Mouse (Mus musculus): ENCODE results near the gene Wdr27.
A peak's percentile ranks its signal among the peaks of the same experiment; 100 is the strongest.
"Not testable (repeated sequence)": the region's sequence is repeated elsewhere in the genome, so short reads cannot be mapped to it uniquely, and the experiment has no call there.

Wdr27 gene

DNA sequence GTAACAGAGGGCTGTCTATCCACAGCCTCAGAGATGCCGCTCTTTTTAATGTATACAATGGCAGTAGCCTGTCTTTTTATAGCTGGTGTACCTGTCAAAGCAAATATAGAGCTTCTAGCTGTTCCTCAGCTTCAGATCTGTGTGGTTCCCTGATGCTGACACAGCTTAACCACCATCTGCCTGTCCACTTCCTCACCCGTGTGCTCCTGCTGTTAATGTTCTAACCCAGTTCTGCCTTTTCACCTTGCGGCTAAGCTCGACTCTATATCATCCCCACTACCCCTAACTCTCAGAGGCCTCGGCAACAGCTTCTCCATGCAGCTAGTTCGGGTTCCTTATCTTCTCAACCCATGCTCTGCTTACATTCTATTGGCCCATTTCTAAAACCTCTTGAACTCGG, 12.3 kb downstream of the Wdr27 start:
- DNase-seq (ENCODE audit: low spot score in 2 of 2) = no peak

DNA sequence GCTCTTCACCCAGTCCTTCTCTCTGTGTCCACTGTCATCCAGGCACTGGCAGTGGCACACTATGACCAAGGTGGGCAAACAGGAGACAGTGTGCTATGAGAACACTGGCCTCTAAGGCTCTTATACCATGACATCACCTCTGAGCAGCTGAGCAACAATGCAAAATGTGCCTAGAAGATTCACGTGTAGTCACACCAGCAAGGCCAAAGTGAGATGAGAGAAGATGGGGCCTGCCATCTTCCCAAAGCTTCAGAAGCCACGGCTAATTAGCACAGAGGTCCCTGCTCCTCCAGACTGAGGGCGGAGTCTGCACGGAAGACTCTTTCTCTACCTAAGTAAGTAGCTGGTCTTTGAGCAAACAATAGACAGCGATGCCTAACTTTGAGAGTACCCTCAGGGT, 14.3 kb downstream of the Wdr27 start:
- DNase-seq (ENCODE audit: low spot score in 2 of 2) = no peak

DNA sequence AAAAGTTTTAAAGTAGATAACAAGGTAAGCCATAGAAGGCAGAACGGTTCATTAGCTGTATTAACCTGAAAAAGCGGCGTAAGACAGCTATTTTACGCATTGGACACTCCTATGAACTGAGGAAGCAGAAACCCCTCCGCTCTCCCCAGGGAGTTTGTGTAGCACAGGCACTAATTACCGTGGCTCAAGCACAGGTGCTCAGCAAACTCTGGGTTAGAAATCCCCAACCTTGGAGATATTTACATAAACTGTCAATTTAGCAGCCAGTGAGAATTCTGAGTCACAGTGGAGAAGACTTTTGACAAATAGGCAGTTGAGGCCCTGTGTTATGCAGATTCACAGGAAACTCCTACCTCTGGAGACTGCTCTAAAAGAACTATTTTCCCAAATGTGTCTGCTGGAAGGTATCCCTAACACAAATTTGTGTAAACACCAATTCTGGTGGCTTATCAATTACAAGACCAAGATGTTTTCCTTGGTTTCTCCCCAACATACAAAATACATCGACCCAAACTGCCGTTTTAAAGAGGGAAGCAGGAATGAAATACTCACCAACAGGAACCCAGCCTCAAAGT, 15.2 kb downstream of the Wdr27 start:
- DNase-seq (ENCODE audit: low spot score in 2 of 2) = no peak

DNA sequence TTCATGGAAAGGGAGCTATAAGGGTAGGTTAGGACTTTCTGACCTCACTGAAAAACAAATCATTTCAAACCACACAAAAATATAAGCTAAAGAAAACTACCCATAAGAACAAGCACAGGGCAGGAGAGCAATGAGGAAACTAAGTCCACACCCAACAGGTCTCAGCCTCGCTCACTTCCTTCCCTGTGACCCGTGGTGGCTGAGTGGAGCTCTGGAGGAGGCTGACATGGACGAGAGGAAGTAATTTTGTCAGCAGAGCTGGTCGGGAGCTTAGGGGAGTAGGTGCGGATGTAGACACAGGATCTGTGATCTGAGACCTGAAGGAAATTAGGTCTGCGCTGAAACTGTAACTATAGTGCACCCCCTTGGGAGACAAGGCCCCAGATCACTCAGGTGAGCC, 21.4 kb downstream of the Wdr27 start:
- DNase-seq (ENCODE audit: low spot score in 2 of 2) = no peak

DNA sequence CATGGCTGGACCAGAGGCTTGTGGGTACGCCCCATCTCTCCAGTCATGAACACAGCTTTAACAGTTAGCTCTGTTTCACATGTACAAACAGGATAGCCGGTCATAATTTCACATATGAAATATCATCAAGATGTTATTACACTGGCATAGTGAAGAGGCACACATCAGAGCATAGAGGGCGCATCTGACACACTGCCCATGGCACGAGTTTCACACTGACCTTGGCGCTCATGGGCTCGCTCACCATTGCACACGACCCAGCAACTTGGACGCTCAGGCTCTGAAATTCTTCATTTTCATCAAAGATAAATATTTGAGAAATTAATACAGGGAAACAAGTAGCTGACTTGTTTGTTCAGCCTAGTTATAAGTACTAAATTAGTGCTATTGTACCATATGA, 25.1 kb downstream of the Wdr27 start:
- DNase-seq (ENCODE audit: low spot score in 2 of 2) = no peak

DNA sequence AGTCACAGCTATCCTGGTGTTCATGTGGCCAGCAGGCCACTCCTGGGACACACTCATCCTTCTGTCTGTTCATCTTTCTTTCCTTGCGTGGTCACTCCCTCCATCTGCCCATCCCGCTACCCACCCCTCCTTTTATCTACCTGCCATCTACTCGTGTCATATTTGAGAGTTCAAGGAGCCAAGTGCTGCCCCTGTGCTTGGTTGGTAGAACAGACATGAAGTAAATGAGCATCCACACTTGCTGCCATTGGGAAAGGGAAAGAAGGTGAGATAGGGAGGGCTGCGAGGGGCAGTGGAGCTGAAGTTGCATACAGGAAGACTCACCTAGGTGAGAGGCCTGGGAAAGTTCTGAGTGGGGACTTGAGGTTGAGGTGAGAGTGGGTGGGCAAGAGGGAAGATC, 28.6 kb downstream of the Wdr27 start:
- no peak for DNase-seq (ENCODE audit: low spot score in 2 of 2)

DNA sequence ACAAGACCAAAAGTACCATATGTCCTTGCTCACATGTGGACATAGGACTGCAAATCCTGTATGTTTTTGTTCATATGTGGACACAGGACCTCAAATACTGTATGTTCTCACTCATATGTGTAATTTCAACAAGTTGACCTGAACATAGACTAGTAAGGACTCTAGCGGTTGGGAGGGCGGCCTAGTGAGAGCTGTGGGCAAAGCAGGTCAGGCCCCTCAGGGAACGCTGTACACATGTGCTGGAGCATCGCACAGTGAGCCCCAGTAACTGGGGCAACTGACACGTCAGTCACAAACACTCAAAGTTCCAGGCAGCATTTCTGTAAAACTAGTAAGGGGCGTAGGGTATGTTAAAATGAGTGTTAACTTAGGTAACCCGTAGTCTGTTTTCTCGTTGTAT, 30.0 kb downstream of the Wdr27 start:
- no peak for DNase-seq (ENCODE audit: low spot score in 2 of 2)

DNA sequence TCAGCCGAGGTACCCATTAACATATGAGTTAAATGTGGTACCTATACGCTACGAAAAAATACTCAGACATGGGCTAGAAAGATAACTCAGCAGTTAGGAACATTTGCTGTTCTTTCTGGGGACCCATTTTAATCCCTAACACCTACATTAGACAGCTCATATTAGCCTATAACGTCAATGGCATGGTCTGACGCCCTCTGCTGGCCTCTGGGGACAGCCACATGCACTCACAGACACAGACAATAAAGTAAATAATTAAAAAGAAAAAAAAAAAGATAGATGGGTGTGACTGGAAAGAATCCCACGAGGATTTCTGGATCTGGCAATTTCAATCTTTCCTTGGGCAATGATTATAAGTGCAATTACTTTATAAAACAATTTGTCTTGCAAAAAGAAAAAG, 30.5 kb downstream of the Wdr27 start:
- DNase-seq (ENCODE audit: low spot score in 2 of 2) = no peak

DNA sequence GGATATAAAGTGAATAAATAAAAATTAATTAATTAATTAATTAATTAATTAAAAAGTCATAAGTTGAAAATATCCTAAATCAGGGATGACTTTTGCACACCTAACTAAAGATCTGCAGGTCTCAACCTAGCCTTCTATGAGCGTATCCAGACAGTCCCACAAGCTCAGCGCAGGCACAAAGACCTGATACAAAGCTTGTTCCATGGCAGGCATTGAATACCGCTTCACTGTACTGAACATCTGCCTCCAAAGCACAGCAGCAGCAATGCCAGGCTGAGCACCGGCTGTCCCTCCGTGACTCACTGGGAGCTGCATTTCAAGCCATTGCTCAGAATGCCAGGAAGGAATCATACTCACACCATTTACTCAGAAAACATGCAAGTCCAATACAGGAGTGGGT, 32.2 kb downstream of the Wdr27 start:
- DNase-seq (ENCODE audit: low spot score in 2 of 2) = no peak

DNA sequence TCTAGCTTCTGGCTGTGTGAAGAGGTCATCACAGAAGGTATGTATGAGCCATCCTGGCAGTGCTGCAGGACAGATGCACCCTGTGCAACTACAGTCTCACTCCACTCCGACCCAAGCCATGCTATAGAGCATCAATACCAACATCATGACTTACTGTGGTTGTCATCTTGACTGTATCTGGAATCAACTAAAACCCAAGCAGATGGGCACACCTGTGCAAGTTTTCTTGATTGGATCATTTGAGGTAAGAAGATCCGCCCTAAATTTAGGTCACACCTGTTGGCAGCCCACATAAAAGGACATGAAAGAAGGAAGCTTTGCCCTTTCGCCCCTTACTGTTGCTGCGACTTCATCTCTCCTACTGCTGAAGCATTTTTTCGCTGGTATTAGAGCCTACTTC, 33.6 kb downstream of the Wdr27 start:
- no peak for DNase-seq (ENCODE audit: low spot score in 2 of 2)

DNA sequence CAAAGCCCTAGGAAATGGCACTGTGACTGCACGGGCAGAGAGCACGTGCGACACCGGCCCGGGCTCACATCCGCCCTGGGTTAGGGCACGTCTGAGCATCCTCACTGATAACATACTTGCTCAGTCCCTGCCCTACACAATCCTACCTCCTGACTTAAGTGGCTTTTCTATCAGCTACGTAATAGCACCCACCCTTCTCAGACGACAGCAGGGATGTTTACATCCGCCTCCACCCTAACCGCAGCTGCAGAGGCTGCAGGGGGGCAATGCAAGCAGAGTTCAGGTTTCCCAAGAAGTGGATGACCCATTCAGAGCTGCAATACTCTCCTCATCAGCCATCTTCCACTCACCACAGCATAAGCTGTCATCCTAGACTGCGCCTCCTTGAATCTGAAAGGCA, 35.8 kb downstream of the Wdr27 start:
- no peak for DNase-seq (ENCODE audit: low spot score in 2 of 2)

DNA sequence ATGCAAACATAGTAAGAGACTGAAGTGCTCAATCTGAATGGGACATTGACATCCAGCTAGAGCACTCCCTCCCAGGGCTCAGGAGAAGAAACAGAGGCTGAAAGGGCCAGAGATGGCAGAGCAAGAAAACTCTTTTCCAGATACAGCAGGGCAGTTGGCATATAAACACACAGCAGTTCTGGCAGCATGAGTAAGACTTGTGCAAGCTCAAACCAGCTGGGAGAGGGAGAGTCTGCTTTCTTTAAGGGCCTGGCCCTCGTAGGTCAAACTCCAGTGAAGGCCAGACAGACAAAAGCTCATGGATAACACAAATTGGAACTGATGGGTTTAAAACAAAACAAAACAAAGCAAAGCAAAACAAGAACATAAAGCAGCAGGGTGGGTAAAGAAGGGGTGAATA, 36.3 kb downstream of the Wdr27 start:
- no peak for DNase-seq (ENCODE audit: low spot score in 2 of 2)

DNA sequence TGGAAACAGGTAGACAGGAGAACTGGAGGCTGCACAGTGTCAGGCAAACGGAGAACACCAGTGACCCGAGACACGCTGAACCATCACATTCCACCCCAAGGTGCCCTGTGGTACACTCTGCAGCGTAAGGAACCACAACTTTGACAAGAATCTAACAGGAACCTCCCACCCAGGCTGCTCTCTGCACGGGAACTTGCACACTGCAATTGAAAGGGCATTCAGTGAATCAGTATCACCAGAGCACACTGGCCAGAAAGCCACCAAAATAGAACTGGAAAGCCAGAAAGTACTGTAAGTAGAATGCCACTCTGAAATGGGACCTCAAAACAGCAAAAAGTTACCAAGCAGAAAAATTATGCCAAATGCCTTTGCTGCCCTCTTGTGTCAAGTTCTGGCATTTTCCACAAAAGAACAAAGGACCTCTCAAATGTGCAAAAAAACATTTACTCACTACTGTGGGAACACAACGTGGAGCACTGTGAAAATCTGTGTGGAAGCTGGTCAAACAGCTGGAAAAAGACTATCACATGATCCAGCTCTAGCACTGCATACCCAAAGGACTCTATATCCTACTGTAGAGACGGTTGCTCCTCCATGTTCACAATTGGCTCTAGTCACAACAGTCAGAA, 38.2 kb downstream of the Wdr27 start:
- DNase-seq (ENCODE audit: low spot score in 2 of 2) = peak; percentile 8 to 14

DNA sequence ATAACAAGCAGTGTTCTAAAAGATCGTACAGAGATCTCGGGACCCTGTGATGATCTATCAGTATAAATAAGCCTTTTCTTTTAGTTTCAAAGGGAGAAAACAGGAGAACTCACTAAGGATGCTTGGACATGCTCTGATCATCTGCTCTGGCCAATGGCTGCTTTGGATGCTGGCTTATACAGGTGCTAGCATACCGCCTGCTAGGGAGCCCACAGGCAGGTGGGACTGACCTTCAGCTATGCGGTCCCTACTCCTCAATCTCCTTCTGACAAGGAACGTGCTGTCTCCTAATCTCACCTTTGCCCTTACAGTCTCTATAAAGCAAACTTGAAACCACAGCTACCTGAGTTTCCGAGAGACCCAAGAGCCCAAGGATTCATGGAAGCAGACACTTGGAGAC, 38.8 kb downstream of the Wdr27 start:
- no peak for DNase-seq (ENCODE audit: low spot score in 2 of 2)

DNA sequence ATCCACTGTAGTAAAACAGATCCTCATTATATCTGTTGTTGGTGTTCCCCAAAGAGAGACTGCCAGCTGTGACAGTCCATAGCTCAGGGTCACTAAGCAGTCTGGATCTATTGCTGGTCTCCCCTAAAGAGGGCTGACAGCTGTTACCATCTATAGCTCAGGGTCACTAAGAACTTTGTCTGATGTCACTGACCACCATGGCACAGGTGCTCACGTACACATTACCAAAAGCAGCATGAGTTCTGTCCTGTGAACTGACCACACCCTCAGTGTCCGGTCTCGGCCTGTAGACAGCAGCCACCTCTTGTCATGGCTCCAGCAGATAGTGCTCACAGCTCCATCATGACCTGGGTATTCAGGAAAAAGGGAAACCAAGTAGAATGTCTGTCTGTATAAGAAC, 39.7 kb downstream of the Wdr27 start:
- DNase-seq (ENCODE audit: low spot score in 2 of 2) = no peak

DNA sequence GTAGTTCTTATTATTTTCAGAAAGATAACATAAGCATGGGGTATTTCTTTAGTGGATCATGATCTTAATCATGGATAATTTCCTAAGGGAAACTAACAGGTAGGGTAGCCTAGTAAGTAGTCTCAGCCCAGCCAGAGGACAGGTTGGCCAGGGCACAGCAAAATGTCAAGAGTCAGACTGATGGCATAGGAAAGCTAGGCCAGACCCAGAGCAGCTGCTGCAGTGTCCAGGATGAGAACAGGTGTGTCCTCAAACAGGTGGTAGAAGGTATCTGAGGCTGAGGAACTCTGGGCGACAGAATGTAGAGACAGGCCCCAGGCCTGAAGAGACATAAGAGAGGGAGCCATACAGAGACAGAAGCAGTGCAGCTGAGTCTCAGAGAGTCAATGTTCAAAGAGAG, 44.0 kb downstream of the Wdr27 start:
- DNase-seq (ENCODE audit: low spot score in 2 of 2) = no peak

DNA sequence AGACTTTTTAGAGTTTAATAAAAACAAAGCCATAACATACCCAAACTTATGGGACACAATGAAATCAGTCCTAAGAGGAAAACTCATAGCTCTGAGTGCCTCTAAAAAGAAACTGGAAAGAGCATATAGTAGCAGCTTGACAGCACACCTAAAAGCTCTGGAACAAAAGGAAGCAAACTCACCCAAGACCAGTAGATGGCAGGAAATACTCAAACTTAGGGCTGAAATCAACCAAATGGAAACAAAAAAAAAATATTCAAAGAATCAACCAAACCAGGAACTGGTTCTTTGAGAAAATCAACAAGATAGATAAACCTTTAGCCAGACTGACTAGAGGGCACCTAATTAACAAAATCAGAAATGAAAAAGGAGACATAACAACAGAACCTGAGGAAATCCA, 47.9 kb downstream of the Wdr27 start:
- DNase-seq (ENCODE audit: low spot score in 2 of 2) = not testable (repeated sequence)

DNA sequence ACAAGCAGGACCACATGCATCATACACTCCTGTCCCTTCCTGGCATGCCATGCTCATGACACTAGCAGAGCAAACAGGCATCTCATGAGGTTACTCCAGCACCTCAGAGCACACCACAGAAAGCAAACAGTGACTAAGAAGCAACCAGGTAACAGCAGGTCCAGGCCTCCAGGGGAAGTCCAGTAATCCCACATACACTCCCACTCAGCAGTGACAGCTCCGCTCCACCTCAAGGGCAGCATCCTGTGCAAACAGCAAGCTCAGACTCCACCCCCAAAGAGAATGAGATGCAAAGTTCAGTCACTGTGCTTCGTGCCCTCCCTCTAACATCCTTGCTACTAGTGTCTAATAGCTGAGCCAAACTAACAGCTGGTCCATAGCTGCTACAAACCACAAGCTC, 56.0 kb downstream of the Wdr27 start:
- DNase-seq (ENCODE audit: low spot score in 2 of 2) = no peak

DNA sequence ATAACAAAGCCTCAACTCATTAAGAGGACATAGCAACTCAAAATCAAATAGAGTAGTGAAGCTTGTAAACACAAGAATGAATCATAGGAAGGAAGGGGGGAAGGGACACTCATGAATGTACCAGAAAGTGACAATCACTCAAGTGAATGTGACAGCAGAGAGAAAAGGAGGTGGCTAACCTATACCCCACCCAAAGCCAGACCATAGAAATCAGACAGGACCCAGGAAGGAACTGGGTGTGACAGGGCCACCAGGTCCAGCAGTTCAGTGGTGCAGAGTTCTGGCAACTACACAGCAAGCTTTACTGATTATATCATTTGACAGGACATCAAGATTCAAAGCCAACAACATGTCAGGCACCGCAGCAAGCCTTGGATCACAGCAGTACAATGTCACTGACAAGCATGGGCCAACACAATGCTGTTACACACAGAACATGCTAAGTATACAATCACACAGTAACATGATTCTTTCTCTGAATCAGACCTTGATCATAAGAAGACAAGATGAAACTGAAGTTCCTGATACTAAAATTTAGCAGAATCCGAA, 68.2 kb downstream of the Wdr27 start:
- DNase-seq (ENCODE audit: low spot score in 2 of 2) = no peak

DNA sequence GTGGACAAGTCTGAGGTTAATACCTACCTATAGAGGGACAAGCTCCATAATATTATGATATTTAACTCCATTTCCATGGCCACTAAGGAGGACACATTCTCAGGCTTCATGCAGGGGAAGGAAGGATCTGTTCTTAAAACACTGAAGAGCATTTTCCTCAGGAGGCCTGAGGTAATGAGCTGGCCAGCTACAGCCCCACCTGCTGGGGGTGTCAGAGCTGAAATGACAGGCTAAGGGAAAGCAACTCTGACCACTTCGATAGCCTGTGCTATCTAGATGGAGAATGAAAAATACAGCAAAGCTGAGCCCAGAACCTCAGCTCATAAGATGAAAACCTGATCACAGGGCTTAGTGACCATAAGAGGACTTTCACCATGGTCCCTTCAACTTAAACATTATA, 82.7 kb downstream of the Wdr27 start:
- DNase-seq (ENCODE audit: low spot score in 2 of 2) = no peak

DNA sequence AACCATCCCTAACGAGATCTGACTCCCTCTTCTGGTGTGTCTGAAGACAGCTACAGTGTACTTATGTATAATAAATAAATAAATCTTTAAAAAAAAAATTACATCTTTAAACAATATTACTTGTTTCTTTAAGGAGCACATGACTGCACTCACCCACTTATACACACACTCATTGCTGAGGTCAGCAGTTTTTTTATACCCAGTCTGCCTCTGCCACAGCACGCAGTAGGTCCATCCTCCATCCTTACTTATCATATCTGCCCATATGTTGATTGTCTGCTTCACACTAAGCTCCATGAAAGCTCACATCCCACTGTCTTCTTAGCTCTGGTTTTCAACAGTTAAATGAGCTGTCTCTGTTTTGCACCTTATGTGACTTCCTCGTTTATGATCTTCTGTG, 95.2 kb downstream of the Wdr27 start:
- no peak for DNase-seq (ENCODE audit: low spot score in 2 of 2)

DNA sequence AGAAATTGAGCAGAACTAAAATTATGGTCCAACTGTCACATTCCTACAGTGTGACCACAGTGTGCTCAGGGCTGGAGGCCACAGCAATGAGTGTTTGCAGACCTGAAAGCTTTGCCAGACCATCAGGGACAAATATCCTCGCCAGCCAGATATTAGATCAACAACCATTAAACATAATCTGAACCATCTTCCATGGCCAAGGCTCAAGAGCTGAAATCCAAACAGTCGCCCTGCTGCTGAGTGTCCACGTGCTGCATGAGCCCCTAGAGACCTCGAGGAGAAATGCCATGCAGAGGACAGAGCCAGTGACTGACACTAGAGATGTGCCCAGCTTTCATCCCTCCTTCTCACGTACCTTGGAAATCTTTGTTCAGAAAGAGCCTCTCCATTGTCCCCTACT, 96.1 kb downstream of the Wdr27 start:
- no peak for DNase-seq (ENCODE audit: low spot score in 2 of 2)

DNA sequence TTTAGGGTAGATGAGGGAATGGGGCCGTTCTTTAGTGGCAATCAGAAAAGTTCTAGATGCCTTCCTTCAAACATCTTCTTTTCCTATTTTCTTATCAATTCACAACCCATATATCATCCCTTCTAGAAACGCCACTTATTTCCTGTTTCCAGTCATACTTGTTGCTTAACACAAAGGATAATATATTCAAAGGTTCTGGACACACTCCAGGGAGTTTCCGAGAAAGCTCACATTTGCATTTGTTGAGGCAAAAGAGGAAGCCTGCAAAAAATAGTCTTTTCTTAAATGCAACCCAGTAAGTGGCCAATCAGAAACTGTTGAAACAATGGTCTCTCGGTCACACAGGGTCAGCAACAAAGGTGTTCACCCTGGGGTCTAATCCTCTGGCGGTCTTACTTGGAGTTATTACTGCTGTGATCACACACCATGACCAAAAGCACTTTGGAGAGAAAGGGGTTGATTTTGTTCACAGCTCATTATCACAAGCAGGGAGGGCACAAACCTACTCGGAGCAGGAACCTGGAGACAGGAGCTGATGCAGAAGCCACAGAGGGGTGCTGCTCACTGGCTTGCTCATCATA, 116.2 kb downstream of the Wdr27 start:
- DNase-seq (ENCODE audit: low spot score in 2 of 2) = peak; percentile 8 to 36

DNA sequence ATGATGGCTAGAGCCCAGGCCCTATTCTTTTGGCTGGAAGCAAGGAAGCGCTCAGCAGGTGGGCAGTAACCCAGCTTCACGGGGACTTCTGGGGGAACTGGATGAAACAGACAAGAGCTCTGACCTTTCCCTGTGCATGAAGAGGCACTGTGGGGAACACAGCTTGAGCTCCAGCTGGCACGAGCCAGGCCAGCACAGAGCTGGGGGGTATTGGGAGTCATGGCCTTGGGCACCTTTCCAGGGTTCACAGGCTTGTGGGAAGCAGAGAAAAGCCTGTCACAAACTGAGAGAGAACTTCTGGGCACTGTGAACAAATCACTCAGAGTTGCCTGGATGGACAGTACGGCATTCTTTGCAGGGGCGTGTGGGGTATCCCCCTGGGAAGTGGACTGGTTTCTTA, 118.0 kb downstream of the Wdr27 start:
- DNase-seq (ENCODE audit: low spot score in 2 of 2) = peak; percentile 15 to 25

Measured in spleen, postnatal 36 days (tissue).